Mouse (Mus musculus): Measurements from ENCODE around the gene Zfp719. TPM values are rescaled to one million over a fixed set of nuclear protein-coding genes. Genes with fewer than 3 reads are reported as not detected.

Gene Zfp719
- 17.4 and 18.3 TPM in 2 replicates for polyA plus RNA-seq (2014; fragmentation: Nextera tagmentation; extraction: Ambion mirVana)

GRCm38 (mm10) chr7:43579440-43580171 is at the start of gene Zfp719:
Gene Zfp719 (plus strand): TSS chr7:43579610.
- H3K27me3 ChIP-seq (ENCODE audit: control insufficient read depth, insufficient read depth, low read length): no peaks in the 10 kb centered on the region
- peaks cover 32% of the 10 kb centered on the region for H3K36me3 ChIP-seq (replicated peaks; ENCODE audit: control insufficient read depth, insufficient read depth)
- H3K9ac ChIP-seq: peak within 1 kb of the TSS; percentile 79
- H3K4me2 ChIP-seq (replicated peaks): peak within 1 kb of the TSS; percentile 86
- WGBS: under 1% methylated on average over 37 of the region's 37 CpGs
- peak within 1 kb of the TSS; percentile 70 for H3K4me3 ChIP-seq (replicated peaks; ENCODE audit: low read length)
- peak; percentile 95 for DNase-seq (ENCODE audit: low spot score)
- peaks cover 13% of the 10 kb centered on the region for H3K4me1 ChIP-seq (replicated peaks; ENCODE audit: control insufficient read depth, insufficient read depth, low read length)
- ATAC-seq (ENCODE audit: low FRiP score): peak; percentile 98
- H3K27ac ChIP-seq: peak within 1 kb of the TSS; percentile 92
- no peaks in the 10 kb centered on the region for H3K9me3 ChIP-seq (ENCODE audit: control insufficient read depth, low read length)

GRCm38 (mm10) chr7:43530216-43530785 is 49.1 kb upstream of the Zfp719 start:
- no peak overlapping the region for H3K4me2 ChIP-seq (replicated peaks)
- H3K9ac ChIP-seq: no peak overlapping the region
- no peaks in the 10 kb centered on the region for H3K9me3 ChIP-seq (ENCODE audit: control insufficient read depth, low read length)
- no peaks in the 10 kb centered on the region for H3K36me3 ChIP-seq (replicated peaks; ENCODE audit: control insufficient read depth, insufficient read depth)
- no peak overlapping the region for H3K4me3 ChIP-seq (replicated peaks; ENCODE audit: low read length)
- no peak overlapping the region for H3K27ac ChIP-seq
- ATAC-seq (ENCODE audit: low FRiP score) (no peak), DNase-seq (ENCODE audit: low spot score) (no peak)
- 75% methylated on average over 8 of the region's 8 CpGs for WGBS
- H3K4me1 ChIP-seq (replicated peaks; ENCODE audit: control insufficient read depth, insufficient read depth, low read length): no peaks in the 10 kb centered on the region
- H3K27me3 ChIP-seq (ENCODE audit: control insufficient read depth, insufficient read depth, low read length): no peaks in the 10 kb centered on the region

- Histone ChIP-seq H3K4me1 (replicated peaks; ENCODE audit: control insufficient read depth, insufficient read depth, low read length) (no peaks in the 10 kb centered on the region), H3K9me3 (ENCODE audit: control insufficient read depth, low read length) (no peaks in the 10 kb centered on the region), H3K36me3 (replicated peaks; ENCODE audit: control insufficient read depth, insufficient read depth) (no peaks in the 10 kb centered on the region), H3K9ac (no peak overlapping the region), H3K4me2 (replicated peaks) (no peak overlapping the region), H3K27me3 (ENCODE audit: control insufficient read depth, insufficient read depth, low read length) (no peaks in the 10 kb centered on the region), H3K4me3 (replicated peaks; ENCODE audit: low read length) (no peak overlapping the region), H3K27ac (no peak overlapping the region)
- WGBS: 93% methylated on average over 9 of the region's 9 CpGs
- ATAC-seq (ENCODE audit: low FRiP score) (no peak), DNase-seq (ENCODE audit: low spot score) (no peak)
These were observed 46.4 kb upstream of the Zfp719 start for GRCm38 (mm10) chr7:43532936-43533505.

GRCm38 (mm10) chr7:43538524-43538923 is 40.9 kb upstream of the Zfp719 start:
- Histone ChIP-seq H3K4me2 (replicated peaks) (no peak overlapping the region), H3K9me3 (ENCODE audit: control insufficient read depth, low read length) (no peaks in the 10 kb centered on the region), H3K4me3 (replicated peaks; ENCODE audit: low read length) (no peak overlapping the region), H3K27ac (no peak overlapping the region), H3K4me1 (replicated peaks; ENCODE audit: control insufficient read depth, insufficient read depth, low read length) (no peaks in the 10 kb centered on the region), H3K36me3 (replicated peaks; ENCODE audit: control insufficient read depth, insufficient read depth) (no peaks in the 10 kb centered on the region), H3K27me3 (ENCODE audit: control insufficient read depth, insufficient read depth, low read length) (no peaks in the 10 kb centered on the region), H3K9ac (no peak overlapping the region)
- DNase-seq (ENCODE audit: low spot score) (no peak), ATAC-seq (ENCODE audit: low FRiP score) (no peak)
- 83% methylated on average over 4 of the region's 4 CpGs for WGBS

GRCm38 (mm10) chr7:43544225-43544977 is 35.0 kb upstream of the Zfp719 start, which contains the start of gene Cd33:
Gene Cd33 (minus strand): TSS chr7:43544428.
- H3K9me3 ChIP-seq (ENCODE audit: control insufficient read depth, low read length): no peaks in the 10 kb centered on the region
- DNase-seq (ENCODE audit: low spot score) (no peak), ATAC-seq (ENCODE audit: low FRiP score) (no peak)
- no peaks in the 10 kb centered on the region for H3K36me3 ChIP-seq (replicated peaks; ENCODE audit: control insufficient read depth, insufficient read depth)
- WGBS: 84% methylated on average over 7 of the region's 7 CpGs
- H3K4me2 ChIP-seq (replicated peaks): no peak within 1 kb of the TSS
- H3K9ac ChIP-seq: no peak within 1 kb of the TSS
- no peaks in the 10 kb centered on the region for H3K4me1 ChIP-seq (replicated peaks; ENCODE audit: control insufficient read depth, insufficient read depth, low read length)
- no peak within 1 kb of the TSS for H3K4me3 ChIP-seq (replicated peaks; ENCODE audit: low read length)
- H3K27me3 ChIP-seq (ENCODE audit: control insufficient read depth, insufficient read depth, low read length): no peaks in the 10 kb centered on the region
- no peak within 1 kb of the TSS for H3K27ac ChIP-seq

GRCm38 (mm10) chr7:43545656-43546545 is 33.5 kb upstream of the Zfp719 start:
- H3K4me3 ChIP-seq (replicated peaks; ENCODE audit: low read length): no peak overlapping the region
- DNase-seq (ENCODE audit: low spot score) (no peak), ATAC-seq (ENCODE audit: low FRiP score) (no peak)
- no peak overlapping the region for H3K9ac ChIP-seq
- H3K27ac ChIP-seq: no peak overlapping the region
- H3K9me3 ChIP-seq (ENCODE audit: control insufficient read depth, low read length): no peaks in the 10 kb centered on the region
- no peak overlapping the region for H3K4me2 ChIP-seq (replicated peaks)
- no peaks in the 10 kb centered on the region for H3K36me3 ChIP-seq (replicated peaks; ENCODE audit: control insufficient read depth, insufficient read depth)
- 71% methylated on average over 7 of the region's 7 CpGs for WGBS
- no peaks in the 10 kb centered on the region for H3K27me3 ChIP-seq (ENCODE audit: control insufficient read depth, insufficient read depth, low read length)
- H3K4me1 ChIP-seq (replicated peaks; ENCODE audit: control insufficient read depth, insufficient read depth, low read length): no peaks in the 10 kb centered on the region

GRCm38 (mm10) chr7:43547666-43548065 is 31.7 kb upstream of the Zfp719 start:
- H3K9ac ChIP-seq: no peak overlapping the region
- H3K4me1 ChIP-seq (replicated peaks; ENCODE audit: control insufficient read depth, insufficient read depth, low read length): no peaks in the 10 kb centered on the region
- H3K4me2 ChIP-seq (replicated peaks): no peak overlapping the region
- WGBS: 39% methylated on average over 5 of the region's 5 CpGs
- no peaks in the 10 kb centered on the region for H3K9me3 ChIP-seq (ENCODE audit: control insufficient read depth, low read length)
- H3K27me3 ChIP-seq (ENCODE audit: control insufficient read depth, insufficient read depth, low read length): no peaks in the 10 kb centered on the region
- H3K36me3 ChIP-seq (replicated peaks; ENCODE audit: control insufficient read depth, insufficient read depth): no peaks in the 10 kb centered on the region
- no peak for DNase-seq (ENCODE audit: low spot score)
- no peak overlapping the region for H3K27ac ChIP-seq
- no peak for ATAC-seq (ENCODE audit: low FRiP score)
- H3K4me3 ChIP-seq (replicated peaks; ENCODE audit: low read length): no peak overlapping the region

GRCm38 (mm10) chr7:43548206-43548605 is 31.2 kb upstream of the Zfp719 start:
- WGBS: 78% methylated on average over 4 of the region's 4 CpGs
- Histone ChIP-seq H3K4me1 (replicated peaks; ENCODE audit: control insufficient read depth, insufficient read depth, low read length) (no peaks in the 10 kb centered on the region), H3K9me3 (ENCODE audit: control insufficient read depth, low read length) (no peaks in the 10 kb centered on the region), H3K27me3 (ENCODE audit: control insufficient read depth, insufficient read depth, low read length) (no peaks in the 10 kb centered on the region), H3K9ac (no peak overlapping the region), H3K36me3 (replicated peaks; ENCODE audit: control insufficient read depth, insufficient read depth) (no peaks in the 10 kb centered on the region), H3K4me3 (replicated peaks; ENCODE audit: low read length) (no peak overlapping the region), H3K4me2 (replicated peaks) (no peak overlapping the region), H3K27ac (no peak overlapping the region)
- ATAC-seq (ENCODE audit: low FRiP score) (no peak), DNase-seq (ENCODE audit: low spot score) (no peak)
